8 mouse cellular contexts compared by ENCODE assay signal in genomic region chr6:34709946-34710682, GRCm38 (mm10).
DNase-seq lines count a peak whose midpoint lies in the region; ATAC-seq and TF ChIP-seq lines count a peak whose summit lies in the region.

No protein-coding gene starts in this region.

- peak overlapping the region; percentile 68 for H3K4me3 ChIP-seq in layer of hippocampus, adult 2 months
- peak overlapping the region; percentile 23 for H3K4me3 ChIP-seq in intestine, embryonic 14.5 days (ENCODE audit: low read depth, low read length)

- H3K4me1 ChIP-seq in intestine, embryonic 14.5 days (replicated peaks; ENCODE audit: control insufficient read depth, insufficient read depth, low read length) = peaks cover 49% of the 10 kb centered on the region

- peak overlapping the region; percentile 29 for H3K9ac ChIP-seq in intestine, embryonic 14.5 days (ENCODE audit: low read length)

- H3K4me2 ChIP-seq in intestine, embryonic 14.5 days (ENCODE audit: low read length) = peak overlapping the region; percentile 40

- ATAC-seq in intestine, embryonic 14.5 days (replicated peaks; ENCODE audit: low FRiP score, low TSS enrichment, low read depth) = no peak

- WGBS in intestine, embryonic 14.5 days = 19% methylated on average over 14 of the region's 14 CpGs

- peak overlapping the region; percentile 96 for H3K27ac ChIP-seq in layer of hippocampus, adult 2 months
- peak overlapping the region; percentile 60 for H3K27ac ChIP-seq in intestine, embryonic 14.5 days (ENCODE audit: low read depth)

- no peak for TF ChIP-seq CTCF in layer of hippocampus, adult 2 months (conservative IDR thresholded peaks at IDR 0.05)

- H3K27me3 ChIP-seq in intestine, embryonic 14.5 days (replicated peaks; ENCODE audit: control insufficient read depth, insufficient read depth, low read length) = no peaks in the 10 kb centered on the region

- peaks cover 6% of the 10 kb centered on the region; the same call in 1 of the 2 replicates for H3K36me3 ChIP-seq in intestine, embryonic 14.5 days (ENCODE audit: control insufficient read depth, insufficient read depth, low read length)

- H3K9me3 ChIP-seq in intestine, embryonic 14.5 days (ENCODE audit: control insufficient read depth, low read length) = no peaks in the 10 kb centered on the region

- DNase-seq in layer of hippocampus, adult 2 months (ENCODE audit: low spot score in 2 of 2) = no peak
- DNase-seq in layer of hippocampus, postnatal 10 days (ENCODE audit: low spot score in 2 of 2) = no peak
- DNase-seq in embryo, embryonic 10.5 days (ENCODE audit: low spot score) = peak; percentile 74
- DNase-seq in intestine, embryonic 14.5 days (ENCODE audit: low spot score) = no peak
- DNase-seq in neural tube, embryonic 10.5 days (ENCODE audit: extremely low spot score, low spot score) = peak; percentile 59
- no peak for DNase-seq in spleen, postnatal 4 days (ENCODE audit: low spot score in 2 of 2)
- DNase-seq in yolk sac, embryonic 10.5 days (ENCODE audit: low spot score) = no peak
- DNase-seq in layer of hippocampus, adult 9-11 months = no peak

Comparison
In these comparisons a context has a peak if more than half of its experiments do, and no peak if none do; other contexts are left out.
1. DNase-seq: peak in embryo, embryonic 10.5 days (single experiment) and neural tube, embryonic 10.5 days (single experiment); none in layer of hippocampus, adult 2 months (0 of 2), layer of hippocampus, postnatal 10 days (0 of 2), intestine, embryonic 14.5 days (single experiment), spleen, postnatal 4 days (0 of 2), yolk sac, embryonic 10.5 days (single experiment) and layer of hippocampus, adult 9-11 months (single experiment).